Mouse (Mus musculus) ES-E14 (cell line): ENCODE results near the gene Hes7. TPM values are rescaled to one million over a fixed set of nuclear protein-coding genes. Genes with fewer than 3 reads are reported as not detected.

Experiments
- DNase-seq: peaks from one replicate; pipeline ENCODE4 v3.0.0-alpha.2; 2013; ENCODE audit warnings: low read depth, low spot score
- H3K27ac ChIP-seq: 2 replicates; pipeline ENCODE4 v1.5.1; 2012; ENCODE audit warnings: low read depth, mild to moderate bottlenecking, low read length, moderate library complexity, mixed read lengths; ENCODE audit not compliant: poor library complexity, insufficient read depth, severe bottlenecking
- H3K36me3 ChIP-seq: 2 replicates; pipeline ENCODE4 v1.6.1; 2012; ENCODE audit warnings: mild to moderate bottlenecking, low read length, moderate library complexity, mixed read lengths; ENCODE audit not compliant: control insufficient read depth, poor library complexity, insufficient read depth, severe bottlenecking
- H3K4me1 ChIP-seq, 2 experiments: fragments of 150-350 bp in 1 of 2; sonication (generic) in 1 of 2; 2 replicates each; pipeline ENCODE4 v1.6.1; 2012; ENCODE audit warnings: low read length in 2 of 2, mild to moderate bottlenecking in 1 of 2, mixed read lengths in 1 of 2; ENCODE audit not compliant: control insufficient read depth in 2 of 2, insufficient read depth in 2 of 2, poor library complexity in 1 of 2
- H3K4me3 ChIP-seq, 2 experiments: fragments of 150-350 bp in 1 of 2; sonication (generic) in 1 of 2; 2 replicates each; pipeline ENCODE4 v1.5.1; 2012; ENCODE audit warnings: low read length in 2 of 2, low read depth in 1 of 2, mild to moderate bottlenecking in 1 of 2, mixed read lengths in 1 of 2; ENCODE audit not compliant: insufficient read depth in 1 of 2, poor library complexity in 1 of 2, severe bottlenecking in 1 of 2
- H3K9ac ChIP-seq: 2 replicates; pipeline ENCODE4 v1.6.1; 2012; ENCODE audit warnings: low read depth, mild to moderate bottlenecking, low read length, mixed read lengths; ENCODE audit not compliant: poor library complexity, insufficient read depth, severe bottlenecking
- H3K9me3 ChIP-seq: fragments of 150-350 bp; sonication (generic); 2 replicates; pipeline ENCODE4 v1.6.1; 2012; ENCODE audit warnings: low read depth, mild to moderate bottlenecking, low read length; ENCODE audit not compliant: control insufficient read depth, insufficient read depth
- CHD2 ChIP-seq: IDR thresholded peaks from 2 replicates; pipeline ENCODE4 v1.6.1; 2014; ENCODE audit warnings: mild to moderate bottlenecking, low read depth, low read length, inconsistent platforms
- HCFC1 ChIP-seq: IDR thresholded peaks from 2 replicates; pipeline ENCODE4 v1.6.1; 2012; ENCODE audit warnings: low read length, inconsistent platforms, borderline replicate concordance; ENCODE audit not compliant: insufficient read depth
- MAFK ChIP-seq: IDR thresholded peaks from 2 replicates; pipeline ENCODE4 v1.6.1; 2014; ENCODE audit warnings: mild to moderate bottlenecking, low read depth, low read length, inconsistent platforms; ENCODE audit not compliant: insufficient read depth
- ZC3H11A ChIP-seq: IDR thresholded peaks from 2 replicates; pipeline ENCODE4 v1.6.1; 2012; ENCODE audit warnings: low read depth, mild to moderate bottlenecking, inconsistent platforms, low read length, borderline replicate concordance
- ZNF384 ChIP-seq: IDR thresholded peaks from 2 replicates; pipeline ENCODE4 v1.6.1; 2012; ENCODE audit warnings: low read depth, low read length, inconsistent platforms
- in situ Hi-C, 2 experiments: fragments of 600-800 bp; cut with MboI; formaldehyde crosslinking; loops; one replicate each; pipeline ENCODE4 v1.15.1; 2025; ENCODE audit warnings: low sequenced_read_pairs in 2 of 2, inconsistent platforms in 1 of 2; ENCODE audit not compliant: unreplicated experiment in 2 of 2
- total RNA-seq: library from RNA; depleted of rRNA; stranded (reverse); fragments of 300-350 nt; gene quantifications from 2 replicates; pipeline ENCODE4 v1.2.3, GENCODE M21; 2012

Hes7 gene
- total RNA-seq, 1 experiment, result not detected

DNA sequence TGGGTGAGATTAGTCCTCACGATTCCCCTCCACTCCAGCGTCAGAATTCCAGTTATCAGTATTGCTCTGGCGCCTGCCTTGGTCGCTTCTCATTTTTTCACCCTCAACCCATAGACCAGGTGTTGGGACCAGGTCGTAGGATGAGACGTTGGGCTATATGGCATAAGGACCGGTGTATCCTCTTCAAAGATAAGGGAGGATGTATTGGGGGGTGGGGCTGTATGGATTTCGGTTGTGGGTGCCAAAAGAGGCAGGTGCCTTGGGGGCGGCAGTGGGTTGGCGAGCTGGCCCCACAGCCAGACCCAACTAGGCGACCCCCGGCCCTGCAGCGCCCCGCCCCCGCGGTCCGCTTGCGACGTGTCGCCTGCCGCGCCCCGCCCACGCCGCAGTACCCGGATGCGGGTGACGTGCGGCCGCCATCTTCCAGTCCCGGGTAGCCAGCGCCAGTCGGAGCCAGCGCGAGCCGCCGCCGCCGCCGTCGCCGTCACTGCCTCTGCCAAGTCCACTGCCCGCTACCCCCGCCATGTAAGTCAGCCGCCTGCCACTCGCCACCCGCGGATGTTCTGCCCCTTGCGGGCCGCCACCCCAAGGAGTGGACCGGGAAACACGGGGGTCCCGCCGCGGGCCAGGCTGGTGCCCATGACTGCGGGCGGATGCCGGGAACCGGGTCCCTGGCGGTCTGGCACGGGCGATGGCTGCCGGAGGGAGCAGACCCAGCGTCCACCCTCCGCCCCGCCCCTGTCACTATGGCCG is 31.9 kb upstream of the Hes7 start, which contains the start of gene Vamp2:
Gene Vamp2, plus strand, starts transcription at position 388 of the 753 bp plus-strand sequence.
- Histone ChIP-seq H3K9me3 (no peaks in the 10 kb centered on the region), H3K4me3 (peak within 1 kb of the TSS; percentile 83 to 99), H3K4me1 (peaks cover 0 to 26% of the 10 kb centered on the region in 2 experiments; a peak in 1 of 4 replicates), H3K36me3 (peaks cover 7% of the 10 kb centered on the region; the same call in 1 of the 2 replicates), H3K9ac (peak within 1 kb of the TSS; percentile 89), H3K27ac (peak within 1 kb of the TSS; percentile 5; the same call in 1 of the 2 replicates)
- in situ Hi-C loops, result no loop called here
- TF ChIP-seq ZNF384, result no peak
- 0 out of 2 replicates have a peak, but pooled peaks have one; percentile 23 for TF ChIP-seq HCFC1
- peak; percentile 66 for DNase-seq

DNA sequence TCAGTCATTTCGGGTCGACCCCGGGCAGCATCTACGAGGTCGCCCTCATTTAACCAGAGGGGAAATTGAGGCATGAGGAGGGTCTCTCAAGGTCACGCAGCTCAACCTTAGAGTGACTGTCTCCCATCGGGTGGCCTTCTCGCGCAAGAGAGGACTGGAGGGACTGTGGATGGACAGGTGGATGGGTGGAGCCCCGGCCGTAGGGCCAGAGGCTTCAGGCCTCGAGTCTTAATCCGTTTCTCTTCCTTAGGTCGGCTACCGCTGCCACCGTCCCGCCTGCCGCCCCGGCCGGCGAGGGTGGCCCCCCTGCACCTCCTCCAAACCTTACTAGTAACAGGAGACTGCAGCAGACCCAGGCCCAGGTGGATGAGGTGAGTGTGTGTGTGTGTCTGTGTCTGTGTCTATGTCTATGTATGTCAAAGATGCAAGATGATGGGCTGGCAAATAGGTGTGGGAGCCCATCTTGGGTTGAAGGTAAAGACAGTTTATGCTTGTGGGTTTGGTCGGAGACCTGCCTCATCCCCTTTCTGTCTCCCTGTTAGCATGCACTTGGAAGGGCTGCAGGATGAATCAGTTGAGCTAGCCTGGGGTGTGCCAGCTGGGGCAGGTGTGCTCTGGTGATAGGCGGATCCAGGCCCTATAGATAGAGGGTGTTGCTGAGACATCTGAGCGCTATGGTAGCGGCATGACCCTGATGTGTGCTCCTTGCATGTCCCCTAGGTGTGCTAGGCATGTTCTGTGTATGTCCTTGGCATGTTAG is 31.2 kb upstream of the Hes7 start:
- TF ChIP-seq HCFC1 (no peak), ZNF384 (no peak), ZC3H11A (no peak), MAFK (no peak), CHD2 (no peak)
- peak overlapping the region; percentile 89 for H3K9ac ChIP-seq
- in situ Hi-C loops, result no loop called here
- DNase-seq, result no peak
- H3K36me3 ChIP-seq, result peaks cover 7% of the 10 kb centered on the region; the same call in 1 of the 2 replicates
- H3K4me3 ChIP-seq, result peak overlapping the region; percentile 83 to 99
- H3K4me1 ChIP-seq, result peaks cover 0 to 26% of the 10 kb centered on the region in 2 experiments; a peak in 1 of 4 replicates
- H3K27ac ChIP-seq, result peak overlapping the region; percentile 5; the same call in 1 of the 2 replicates
- H3K9me3 ChIP-seq, result no peaks in the 10 kb centered on the region

DNA sequence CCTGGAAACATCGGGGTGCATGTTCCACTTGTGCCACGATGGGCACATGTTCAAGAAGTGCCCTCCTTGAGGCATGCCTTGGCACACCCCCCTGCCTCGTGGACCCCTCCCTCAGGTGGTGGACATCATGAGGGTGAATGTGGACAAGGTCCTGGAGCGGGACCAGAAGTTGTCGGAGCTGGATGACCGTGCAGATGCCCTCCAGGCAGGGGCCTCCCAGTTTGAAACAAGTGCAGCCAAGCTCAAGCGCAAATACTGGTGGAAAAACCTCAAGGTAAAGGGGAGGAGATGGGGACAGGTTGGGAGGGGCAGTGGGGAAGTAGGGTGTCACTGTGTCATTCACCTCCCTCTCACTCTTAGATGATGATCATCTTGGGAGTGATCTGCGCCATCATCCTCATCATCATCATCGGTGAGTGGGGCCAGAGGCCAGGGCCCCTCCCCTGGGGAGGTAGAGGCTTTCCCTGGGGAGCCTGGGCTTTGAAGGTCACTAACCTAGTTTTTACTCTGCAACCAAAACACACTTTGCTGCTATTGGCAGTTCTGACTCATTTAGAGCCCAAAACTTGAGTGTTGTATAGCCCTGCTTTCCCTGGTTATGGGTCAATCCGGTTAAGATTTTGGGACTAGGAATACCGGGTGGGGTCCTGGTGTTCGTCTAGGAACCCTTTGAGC is 30.5 kb upstream of the Hes7 start:
- no peaks in the 10 kb centered on the region for H3K9me3 ChIP-seq
- no peak overlapping the region for H3K27ac ChIP-seq
- in situ Hi-C loops, result no loop called here
- TF ChIP-seq ZNF384 (no peak), ZC3H11A (no peak)
- H3K36me3 ChIP-seq, result peaks cover 7% of the 10 kb centered on the region; the same call in 1 of the 2 replicates
- H3K4me1 ChIP-seq, result peaks cover 0 to 26% of the 10 kb centered on the region in 2 experiments; a peak in 3 of 4 replicates
- H3K4me3 ChIP-seq, result peak overlapping the region; percentile 83 to 99
- peak overlapping the region; percentile 89 for H3K9ac ChIP-seq
- no peak for DNase-seq

DNA sequence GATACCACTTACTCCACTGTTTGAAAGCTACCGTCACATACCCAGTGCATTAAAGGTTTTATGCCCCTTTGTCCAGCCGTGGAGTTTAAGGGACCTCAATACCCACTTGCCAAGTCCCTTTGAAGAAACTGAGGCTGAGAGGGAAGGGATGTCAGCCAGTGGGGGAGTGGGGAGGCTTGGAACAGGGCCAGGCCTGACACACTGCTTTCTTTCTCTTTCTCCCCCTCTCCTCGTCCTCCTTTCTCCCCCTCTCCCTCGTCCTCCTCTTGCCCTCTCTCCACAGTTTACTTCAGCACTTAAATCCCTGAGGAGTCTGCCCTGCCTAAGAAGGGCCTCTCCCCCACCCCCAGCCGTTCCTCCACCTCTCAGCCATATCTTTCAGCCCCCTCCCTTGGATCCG is 29.8 kb upstream of the Hes7 start:
- H3K9me3 ChIP-seq, result no peaks in the 10 kb centered on the region
- DNase-seq, result no peak
- no peak overlapping the region for H3K4me3 ChIP-seq
- TF ChIP-seq ZNF384 (no peak), MAFK (no peak), CHD2 (no peak), HCFC1 (no peak), ZC3H11A (no peak)
- H3K36me3 ChIP-seq, result peaks cover 7% of the 10 kb centered on the region; the same call in 1 of the 2 replicates
- peaks cover 0 to 26% of the 10 kb centered on the region in 2 experiments; a peak in 3 of 4 replicates for H3K4me1 ChIP-seq
- in situ Hi-C loops, result no loop called here
- no peak overlapping the region for H3K9ac ChIP-seq
- no peak overlapping the region for H3K27ac ChIP-seq
